Mouse (Mus musculus) lung, embryonic 15.5 days (tissue): ENCODE results near the gene Amt. TPM values are rescaled to one million over a fixed set of nuclear protein-coding genes. Genes with fewer than 3 reads are reported as not detected.
A peak's percentile ranks its signal among the peaks of the same experiment; 100 is the strongest.

Experiments used
- ATAC-seq: fragments of 200-750 bp; cut with Nextera tagmentation; 2 replicates; pipeline ENCODE4 v1.8.0; 2017; ENCODE audit warnings: moderate number of reproducible peaks, borderline replicate concordance; ENCODE audit not compliant: low FRiP score, low TSS enrichment; ENCODE audit errors: extremely low read depth
- H3K27ac ChIP-seq: fragments of 300-500 bp; sonication (generic); 2 replicates; pipeline ENCODE4 v1.5.1; 2015; ENCODE audit warnings: moderate library complexity, mild to moderate bottlenecking, inconsistent platforms
- H3K27me3 ChIP-seq: fragments of 300-500 bp; sonication (generic); 2 replicates; pipeline ENCODE4 v1.6.1; 2015; ENCODE audit warnings: inconsistent platforms
- H3K36me3 ChIP-seq: fragments of 300-500 bp; sonication (generic); 2 replicates; pipeline ENCODE4 v1.6.1; 2015; ENCODE audit warnings: inconsistent platforms
- H3K4me1 ChIP-seq: fragments of 300-500 bp; sonication (generic); 2 replicates; pipeline ENCODE4 v1.6.1; 2015; ENCODE audit warnings: inconsistent platforms
- H3K4me2 ChIP-seq: fragments of 300-500 bp; sonication (generic); 2 replicates; pipeline ENCODE4 v1.6.1; 2015; ENCODE audit warnings: inconsistent platforms, mild to moderate bottlenecking, moderate library complexity
- H3K4me3 ChIP-seq: fragments of 300-500 bp; sonication (generic); 2 replicates; pipeline ENCODE4 v1.5.1; 2015; ENCODE audit warnings: mild to moderate bottlenecking, inconsistent platforms
- H3K9ac ChIP-seq: fragments of 300-500 bp; sonication (generic); 2 replicates; pipeline ENCODE4 v1.6.1; 2015; ENCODE audit warnings: inconsistent platforms
- H3K9me3 ChIP-seq: fragments of 300-500 bp; sonication (generic); 2 replicates; pipeline ENCODE4 v1.6.1; 2016; ENCODE audit warnings: inconsistent platforms
- WGBS: fragments of 180-500 bp; shearing (Covaris S2); methylation state at CpG from one replicate; pipeline ENCODE4 v1.1.7; 2015; 5-methylcytosine and 5-hydroxymethylcytosine counted together
- polyA plus RNA-seq: library from polyadenylated mRNA; unstranded; fragments of >200 nt; fragmentation: Nextera tagmentation; extraction: Ambion mirVana; gene quantifications from 2 replicates; pipeline ENCODE4 v1.2.1, GENCODE M21; 2015

The Amt gene
- 19.7 and 20.5 TPM in 2 replicates for polyA plus RNA-seq

DNA sequence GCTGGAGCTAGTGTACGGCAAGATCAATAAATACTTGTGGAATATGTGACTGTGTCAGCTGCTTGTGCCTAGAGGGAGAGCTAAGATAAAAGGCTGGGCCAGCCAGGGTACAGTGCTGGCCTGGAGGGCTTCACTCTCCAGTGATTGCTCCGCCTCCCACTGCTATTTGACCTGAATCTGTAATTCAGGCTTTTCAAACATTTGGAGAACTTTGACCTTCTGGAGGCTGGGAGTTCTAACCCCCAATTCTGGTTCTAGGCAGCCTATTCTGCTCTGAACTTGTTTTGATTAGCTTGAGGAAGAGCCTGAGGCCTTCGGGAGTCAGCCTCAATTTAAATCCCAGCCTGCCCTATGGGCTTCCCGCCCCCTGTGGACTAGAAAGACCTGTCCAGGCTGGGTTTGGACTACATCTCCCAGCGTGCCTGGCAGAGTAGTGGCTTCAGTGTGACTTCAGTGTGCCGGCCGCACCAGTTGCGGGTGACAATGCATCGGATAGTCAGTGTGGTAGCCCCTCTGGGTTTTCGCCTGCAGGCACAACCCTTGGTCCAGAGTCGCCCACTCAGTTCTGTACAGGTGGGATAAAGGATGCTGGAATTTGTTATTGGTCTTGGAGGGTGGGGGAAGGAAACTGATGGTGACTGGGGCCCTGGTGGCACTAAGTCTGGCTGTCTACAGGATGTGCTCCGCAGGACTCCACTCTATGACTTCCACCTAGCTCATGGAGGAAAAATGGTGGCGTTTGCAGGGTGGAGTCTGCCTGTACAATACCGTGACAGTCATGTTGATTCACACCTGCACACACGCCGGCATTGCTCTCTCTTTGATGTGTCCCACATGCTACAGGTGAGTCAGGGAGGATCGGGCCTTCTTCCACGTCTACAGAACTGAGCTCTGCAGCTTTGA is at the start of gene Amt:
Gene Amt (plus strand): TSS at position 401 of the 903 bp plus-strand sequence.
- Histone ChIP-seq H3K9ac (no peak within 1 kb of the TSS; the same call in 1 of the 2 replicates), H3K9me3 (no peaks in the 10 kb centered on the region), H3K27ac (peak within 1 kb of the TSS; percentile 25), H3K36me3 (no peaks in the 10 kb centered on the region), H3K4me3 (peak within 1 kb of the TSS; percentile 28), H3K4me1 (no peaks in the 10 kb centered on the region), H3K27me3 (no peaks in the 10 kb centered on the region), H3K4me2 (peak within 1 kb of the TSS; percentile 42)
- 18% methylated on average over 18 of the region's 18 CpGs for WGBS
- peak; percentile 78 for ATAC-seq

DNA sequence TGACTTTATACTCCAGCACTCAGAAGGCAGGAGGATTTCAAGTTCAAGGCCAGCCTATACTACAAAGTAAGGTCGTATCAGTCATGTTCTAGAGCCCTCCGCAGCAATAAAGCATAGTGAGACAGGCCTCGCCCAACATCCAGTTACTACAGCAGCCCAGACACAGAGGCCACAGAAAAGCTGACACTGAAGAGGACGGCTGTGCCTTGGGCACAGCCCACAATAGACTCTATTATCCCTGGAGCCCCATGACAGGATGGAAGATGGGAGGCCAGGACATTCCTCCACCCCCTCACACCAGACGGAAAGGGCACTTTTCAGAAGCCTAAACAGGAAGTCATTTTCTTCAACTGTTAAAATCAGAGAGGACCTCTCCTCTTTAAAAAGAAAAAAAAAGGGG is 47.7 kb upstream of the Amt start:
- no peak for ATAC-seq
- Histone ChIP-seq H3K4me1 (0 out of 2 replicates have a peak, but pooled peaks cover 3% of the 10 kb centered on the region), H3K27ac (no peak overlapping the region), H3K27me3 (no peaks in the 10 kb centered on the region), H3K9ac (no peak overlapping the region), H3K36me3 (peaks cover 39% of the 10 kb centered on the region), H3K9me3 (no peaks in the 10 kb centered on the region), H3K4me3 (no peak overlapping the region), H3K4me2 (no peak overlapping the region)
- 64% methylated on average over 5 of the region's 5 CpGs for WGBS

DNA sequence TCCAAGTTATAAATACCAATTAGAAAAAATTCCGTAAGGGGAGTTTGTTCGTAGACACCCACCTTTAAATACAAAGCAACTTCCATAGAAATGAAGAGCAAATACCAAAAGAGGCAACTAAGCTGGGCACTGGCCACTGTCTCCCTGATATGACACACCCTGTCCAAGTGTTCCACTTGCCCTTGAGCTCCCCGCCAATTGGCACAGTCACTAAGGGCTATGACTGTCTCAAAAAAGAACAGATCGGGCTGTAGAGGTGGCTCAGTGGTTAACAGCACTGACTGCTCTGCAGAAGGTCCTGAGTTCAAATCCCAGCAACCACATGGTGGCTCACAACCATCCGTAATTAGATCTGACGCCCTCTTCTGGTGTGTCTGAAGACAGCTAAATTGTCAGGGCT is 44.8 kb upstream of the Amt start:
- H3K27ac ChIP-seq = no peak overlapping the region
- H3K4me1 ChIP-seq = 0 out of 2 replicates have a peak, but pooled peaks cover 3% of the 10 kb centered on the region
- H3K9me3 ChIP-seq = no peaks in the 10 kb centered on the region
- H3K4me3 ChIP-seq = no peak overlapping the region
- no peaks in the 10 kb centered on the region for H3K27me3 ChIP-seq
- no peak overlapping the region for H3K9ac ChIP-seq
- H3K36me3 ChIP-seq = peaks cover 25% of the 10 kb centered on the region
- 87% methylated on average over 6 of the region's 6 CpGs for WGBS
- H3K4me2 ChIP-seq = no peak overlapping the region
- ATAC-seq = no peak

DNA sequence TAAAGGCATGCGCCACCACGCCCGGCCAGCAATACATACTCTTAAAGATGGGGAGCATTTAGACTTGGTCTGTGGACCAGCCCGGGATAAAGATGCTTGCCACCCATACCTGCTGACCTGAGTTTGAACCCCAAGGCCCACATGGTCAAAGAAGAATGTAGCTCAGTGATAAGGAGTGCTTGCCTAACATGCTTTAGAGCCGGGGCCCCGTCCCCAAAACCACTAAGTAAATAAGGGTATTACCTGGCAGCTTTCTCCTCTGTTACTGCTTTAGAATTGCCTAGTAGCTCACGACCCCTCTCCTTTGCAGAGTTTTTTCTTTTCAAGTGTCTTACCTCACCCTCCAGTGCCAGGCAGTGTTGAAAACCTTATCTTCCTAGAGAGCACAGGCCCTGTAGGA is 43.9 kb upstream of the Amt start:
- ATAC-seq = peak; percentile 39; the same call in 1 of the 2 replicates

DNA sequence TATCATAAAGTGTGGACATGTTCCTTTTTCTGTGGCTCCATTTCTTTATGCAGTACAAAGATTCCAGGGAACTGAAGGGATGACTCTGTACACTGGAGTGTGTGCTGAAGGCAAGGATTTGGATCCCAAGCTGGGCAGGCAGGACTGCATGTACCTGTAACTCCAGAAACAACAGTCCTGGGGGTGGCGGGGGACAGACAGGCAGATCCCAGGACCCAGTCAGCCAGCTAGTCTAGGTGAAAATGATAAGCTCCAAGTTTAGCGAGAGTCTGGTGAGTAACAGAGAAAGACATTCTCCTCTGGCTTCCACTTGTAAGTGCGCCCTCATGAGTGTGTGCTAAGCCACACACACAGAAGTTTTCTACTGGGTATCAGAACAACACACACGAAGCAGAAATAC is 36.1 kb upstream of the Amt start:
- Histone ChIP-seq H3K4me1 (peaks cover 30% of the 10 kb centered on the region), H3K27ac (no peak overlapping the region), H3K36me3 (0 out of 2 replicates have a peak, but pooled peaks cover 3% of the 10 kb centered on the region), H3K4me3 (no peak overlapping the region), H3K9me3 (no peaks in the 10 kb centered on the region), H3K27me3 (no peaks in the 10 kb centered on the region), H3K9ac (no peak overlapping the region), H3K4me2 (no peak overlapping the region)
- ATAC-seq = no peak
- WGBS = 69% methylated on average over 4 of the region's 4 CpGs

More for the DNA sequence above, 43.9 kb upstream of the Amt start:
- H3K36me3 ChIP-seq = peaks cover 28% of the 10 kb centered on the region
- no peak overlapping the region for H3K4me3 ChIP-seq
- no peak overlapping the region for H3K9ac ChIP-seq
- H3K27me3 ChIP-seq = no peaks in the 10 kb centered on the region
- WGBS = 64% methylated on average over 7 of the region's 7 CpGs
- H3K4me2 ChIP-seq = no peak overlapping the region
- no peak overlapping the region for H3K27ac ChIP-seq
- 0 out of 2 replicates have a peak, but pooled peaks cover 3% of the 10 kb centered on the region for H3K4me1 ChIP-seq
- no peaks in the 10 kb centered on the region for H3K9me3 ChIP-seq

DNA sequence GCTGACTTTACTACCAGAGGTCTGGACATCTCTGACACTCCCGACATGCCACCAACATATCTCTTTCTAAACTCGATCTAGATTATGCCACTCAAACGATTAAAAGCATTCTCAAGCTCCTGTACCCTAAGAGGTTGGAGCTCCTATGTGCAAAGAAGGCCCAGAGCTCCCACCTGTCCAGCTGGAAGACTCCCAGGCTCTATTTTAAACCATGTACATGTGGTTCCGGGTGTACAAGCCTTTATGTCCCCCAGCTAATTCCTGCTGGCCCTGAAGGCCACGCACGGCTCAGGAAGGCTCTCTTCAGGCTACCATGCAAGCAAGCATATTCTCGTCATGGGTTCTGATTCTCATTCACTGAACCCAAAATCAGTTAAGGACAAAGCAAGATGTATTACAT is 34.8 kb upstream of the Amt start:
- peak overlapping the region; percentile 97 for H3K4me3 ChIP-seq
- H3K27ac ChIP-seq = no peak overlapping the region
- H3K9me3 ChIP-seq = no peaks in the 10 kb centered on the region
- H3K27me3 ChIP-seq = no peaks in the 10 kb centered on the region
- WGBS = 59% methylated on average over 7 of the region's 7 CpGs
- peak overlapping the region; percentile 31 for H3K9ac ChIP-seq
- H3K36me3 ChIP-seq = 0 out of 2 replicates have a peak, but pooled peaks cover 3% of the 10 kb centered on the region
- peak overlapping the region; percentile 85 for H3K4me2 ChIP-seq
- peaks cover 41% of the 10 kb centered on the region for H3K4me1 ChIP-seq
- ATAC-seq = no peak

DNA sequence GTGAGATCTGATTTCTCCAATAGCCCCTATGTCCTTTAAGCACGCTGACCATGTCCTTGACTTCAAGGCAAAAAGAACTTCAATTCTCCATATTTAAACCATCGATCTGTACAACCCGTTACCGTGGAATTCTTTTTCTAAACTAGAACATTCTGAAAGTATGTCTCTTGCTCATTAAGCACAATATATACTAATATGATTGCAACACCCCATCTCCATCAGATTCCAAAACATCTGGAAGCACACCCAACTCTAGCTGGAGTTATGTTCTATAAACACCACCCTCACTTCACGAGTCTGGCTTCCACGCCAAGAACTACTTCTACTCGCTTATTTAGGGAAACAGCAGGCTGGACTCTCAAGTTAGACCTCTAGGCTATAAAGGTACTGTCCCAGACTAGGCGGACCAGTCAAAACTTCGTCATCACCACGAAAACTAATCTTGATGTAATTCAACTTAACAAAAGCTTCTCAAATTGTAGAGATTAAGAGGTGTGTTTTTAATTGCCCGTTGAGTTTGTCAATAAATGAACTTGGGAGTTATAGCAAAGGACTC is 34.1 kb upstream of the Amt start:
- 26% methylated on average over 11 of the region's 11 CpGs for WGBS
- Histone ChIP-seq H3K27ac (peak overlapping the region; percentile 97), H3K27me3 (no peaks in the 10 kb centered on the region), H3K4me2 (peak overlapping the region; percentile 85), H3K4me1 (peaks cover 44% of the 10 kb centered on the region), H3K9me3 (no peaks in the 10 kb centered on the region), H3K4me3 (peak overlapping the region; percentile 97), H3K9ac (peak overlapping the region; percentile 87), H3K36me3 (0 out of 2 replicates have a peak, but pooled peaks cover under 1% of the 10 kb centered on the region)
- no peak for ATAC-seq

DNA sequence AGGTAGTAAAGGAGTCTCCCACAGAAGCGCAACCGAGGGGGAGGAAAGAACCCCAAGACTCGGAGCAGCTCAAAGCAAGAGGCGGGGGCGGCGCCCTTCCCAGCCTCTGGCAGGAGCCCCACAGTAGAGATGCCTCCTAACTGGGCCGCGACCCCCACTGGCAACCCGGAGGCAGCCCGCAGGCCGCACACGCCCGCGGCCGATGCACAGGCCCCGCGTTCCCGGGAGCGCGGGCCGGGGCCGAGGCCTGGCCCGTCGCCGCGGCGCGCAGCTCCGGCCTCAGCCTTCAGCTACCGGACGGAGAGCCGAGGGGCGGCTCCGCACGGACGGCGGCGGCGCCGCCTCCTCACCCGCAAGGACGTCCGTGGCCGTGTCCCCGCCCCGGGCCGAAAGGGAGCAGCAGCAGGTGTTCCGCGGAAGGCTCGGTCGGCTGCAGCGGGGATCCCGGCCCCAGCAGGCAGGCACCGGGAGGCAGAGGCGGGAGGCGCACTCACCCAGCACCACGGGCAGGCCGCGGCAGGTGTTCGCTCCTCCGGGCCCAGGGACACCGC is 33.4 kb upstream of the Amt start:
- H3K27ac ChIP-seq = peak overlapping the region; percentile 97
- no peaks in the 10 kb centered on the region for H3K9me3 ChIP-seq
- peaks cover 46% of the 10 kb centered on the region for H3K4me1 ChIP-seq
- H3K9ac ChIP-seq = peak overlapping the region; percentile 87
- peak; percentile 44 for ATAC-seq
- no peaks in the 10 kb centered on the region for H3K36me3 ChIP-seq
- H3K4me3 ChIP-seq = peak overlapping the region; percentile 97
- H3K4me2 ChIP-seq = peak overlapping the region; percentile 85
- under 1% methylated on average over 54 of the region's 62 CpGs for WGBS
- H3K27me3 ChIP-seq = no peaks in the 10 kb centered on the region

DNA sequence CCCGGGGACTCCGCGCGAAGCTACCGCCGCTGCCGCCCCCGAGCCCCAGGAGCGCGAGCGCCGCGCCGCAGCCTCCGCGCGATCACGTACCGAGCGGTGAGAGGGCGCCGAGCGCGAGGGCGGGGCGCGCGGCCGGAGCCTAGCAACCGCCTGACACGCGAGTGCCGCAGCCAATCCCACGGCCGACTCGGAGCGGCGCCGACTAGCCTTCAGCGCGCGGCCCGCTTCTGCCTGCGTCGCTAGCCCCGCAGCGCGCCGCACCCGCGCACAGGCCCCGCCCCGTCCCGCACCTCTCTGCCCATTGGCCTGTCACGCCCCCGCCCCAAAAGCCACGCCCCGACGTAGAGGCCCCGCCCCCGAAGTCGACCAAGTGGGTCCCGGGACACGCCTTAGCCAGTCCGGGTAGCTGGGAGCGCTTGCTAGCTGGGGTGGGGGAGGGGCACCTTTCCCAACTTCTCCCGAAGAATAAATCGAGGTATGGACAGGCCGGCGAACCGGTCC is 32.9 kb upstream of the Amt start, which contains the start of gene Dag1:
Gene Dag1 (minus strand): TSS at position 269 of the 501 bp plus-strand sequence.
- ATAC-seq = peak; percentile 98
- Histone ChIP-seq H3K27ac (peak within 1 kb of the TSS; percentile 97), H3K9me3 (no peaks in the 10 kb centered on the region), H3K4me1 (peaks cover 46% of the 10 kb centered on the region), H3K4me3 (peak within 1 kb of the TSS; percentile 97), H3K9ac (peak within 1 kb of the TSS; percentile 87), H3K4me2 (peak within 1 kb of the TSS; percentile 85), H3K27me3 (no peaks in the 10 kb centered on the region), H3K36me3 (no peaks in the 10 kb centered on the region)
- under 1% methylated on average over 71 of the region's 71 CpGs for WGBS

DNA sequence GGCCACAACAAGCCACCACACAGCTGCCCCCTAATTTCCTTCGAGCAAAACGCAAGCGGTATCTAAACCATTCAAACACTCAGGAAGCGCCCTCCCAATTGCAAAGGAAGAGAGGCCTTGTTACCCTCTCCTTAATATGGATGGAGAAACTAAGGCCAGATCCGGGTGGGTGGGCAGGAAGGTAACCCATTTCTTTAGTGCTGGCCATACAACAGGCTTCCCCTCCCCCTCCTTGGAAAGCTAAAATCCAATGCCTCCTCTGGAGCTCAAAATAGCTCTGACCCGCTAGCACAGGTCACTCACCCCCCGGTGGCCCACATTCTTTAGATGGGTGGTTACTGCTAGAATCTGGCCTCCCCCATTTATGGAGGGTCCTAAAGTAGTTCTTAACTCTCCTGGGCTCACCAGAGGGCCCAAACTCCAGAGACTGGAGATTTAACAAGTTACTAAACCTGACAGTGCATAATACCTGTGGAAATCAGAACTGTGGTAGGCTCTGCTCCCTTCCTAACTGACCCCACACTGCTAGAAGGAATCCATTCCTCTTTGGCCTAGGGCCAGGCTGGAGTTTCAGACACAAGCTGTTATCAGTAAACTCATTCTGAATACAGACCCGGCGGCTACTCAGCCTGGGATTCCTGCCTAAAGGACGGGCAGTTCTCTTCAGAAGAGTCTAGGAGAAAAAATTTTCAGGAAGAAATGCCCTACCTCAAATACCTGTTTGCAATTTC is 32.3 kb upstream of the Amt start:
- peak; percentile 44 for ATAC-seq
- Histone ChIP-seq H3K9me3 (no peaks in the 10 kb centered on the region), H3K36me3 (no peaks in the 10 kb centered on the region), H3K4me1 (peaks cover 46% of the 10 kb centered on the region), H3K4me3 (peak overlapping the region; percentile 97), H3K4me2 (peak overlapping the region; percentile 85), H3K27ac (peak overlapping the region; percentile 97), H3K27me3 (no peaks in the 10 kb centered on the region), H3K9ac (peak overlapping the region; percentile 45)
- 4% methylated on average over 10 of the region's 10 CpGs for WGBS
